Mouse (Mus musculus) embryo, embryonic 9.5 days (tissue): ENCODE results near the gene Knop1.

Experiments
- DNase-seq: peaks from one replicate; pipeline ENCODE4 v3.0.0-alpha.2; 2017; ENCODE audit errors: extremely low spot score

Knop1 gene

DNA sequence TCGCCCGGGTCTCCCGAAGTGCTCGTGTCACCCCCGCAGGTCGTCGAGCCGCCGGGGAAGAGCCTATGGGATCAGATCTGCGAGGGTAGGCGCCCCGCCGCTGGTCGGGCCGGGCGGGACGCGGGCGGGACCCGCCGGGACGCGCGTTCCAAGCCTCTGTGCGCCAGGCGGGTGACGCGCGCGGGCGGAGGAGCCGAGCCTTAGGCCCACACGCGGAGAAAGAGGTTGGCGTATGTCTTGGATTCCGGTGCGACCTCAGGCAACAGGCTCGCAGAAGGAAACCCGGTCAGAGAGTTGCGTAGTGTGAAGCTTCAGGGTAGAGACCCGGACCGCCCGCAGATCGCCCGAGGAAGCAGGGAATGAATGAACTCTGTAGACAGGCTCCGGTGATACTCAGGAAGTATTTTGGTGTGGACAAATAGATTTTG lies at the start of gene Knop1:
TSS of gene Knop1 (minus strand) at position 378 of the 428 bp plus-strand sequence.
- no peak for DNase-seq

DNA sequence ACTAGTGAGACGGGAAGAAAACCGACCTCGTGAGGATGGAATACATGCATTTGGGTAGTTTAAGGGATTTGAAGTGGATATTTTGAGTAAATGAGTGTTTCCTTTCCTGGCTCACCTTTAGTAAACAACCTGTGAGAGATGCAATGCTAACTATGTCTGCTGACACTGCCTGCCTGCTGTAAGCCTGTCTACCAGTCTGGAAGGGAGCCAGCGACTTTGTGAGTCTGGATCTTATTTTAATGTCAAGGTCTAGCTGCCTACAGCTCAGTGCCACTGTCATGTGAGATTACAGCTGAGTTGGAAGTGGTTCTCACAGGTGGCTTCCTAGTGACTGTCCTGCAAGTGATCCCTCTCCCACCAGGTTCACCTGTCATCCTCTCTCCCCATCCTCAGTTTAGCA lies 48.5 kb upstream of the Knop1 start:
- DNase-seq, result no peak

DNA sequence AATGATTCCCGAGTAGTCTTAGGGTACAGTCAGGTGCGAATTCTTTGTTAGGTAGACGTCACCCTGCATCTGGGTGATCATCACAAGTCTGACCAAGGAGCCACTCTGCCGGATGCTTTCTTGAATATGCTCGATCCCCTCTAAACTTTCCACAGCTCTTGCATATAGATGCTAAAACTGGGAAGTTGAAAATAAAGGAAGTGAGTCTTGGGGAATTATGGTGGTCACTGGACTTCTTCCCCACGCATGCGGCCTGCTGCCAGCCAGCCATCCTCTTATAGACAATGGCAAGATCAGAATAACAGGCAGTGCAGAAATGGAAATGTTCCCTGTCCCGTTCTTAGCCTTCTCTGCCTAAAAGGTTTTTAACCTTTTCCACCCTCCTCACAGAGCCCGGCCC lies 47.8 kb upstream of the Knop1 start:
- no peak for DNase-seq

DNA sequence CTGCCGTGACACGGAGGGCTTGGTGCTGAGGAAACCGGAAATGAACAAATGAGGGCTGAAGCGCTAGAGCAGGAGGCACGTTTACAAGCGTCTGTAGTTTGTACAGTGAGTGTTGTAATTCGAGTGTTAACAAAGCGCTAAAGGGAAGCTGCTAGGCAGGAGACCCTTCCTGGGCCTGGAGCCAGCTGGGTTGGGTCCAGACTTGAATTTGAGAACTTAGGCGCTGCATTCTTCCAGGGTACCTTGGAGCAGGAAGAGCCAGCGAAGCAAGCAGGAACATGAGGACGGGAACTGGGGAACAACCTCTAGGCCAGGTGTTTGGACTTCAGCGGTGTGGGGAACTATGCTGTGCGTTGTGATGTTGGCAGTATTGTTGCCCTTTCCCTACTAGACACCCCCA lies 46.9 kb upstream of the Knop1 start:
- no peak for DNase-seq

DNA sequence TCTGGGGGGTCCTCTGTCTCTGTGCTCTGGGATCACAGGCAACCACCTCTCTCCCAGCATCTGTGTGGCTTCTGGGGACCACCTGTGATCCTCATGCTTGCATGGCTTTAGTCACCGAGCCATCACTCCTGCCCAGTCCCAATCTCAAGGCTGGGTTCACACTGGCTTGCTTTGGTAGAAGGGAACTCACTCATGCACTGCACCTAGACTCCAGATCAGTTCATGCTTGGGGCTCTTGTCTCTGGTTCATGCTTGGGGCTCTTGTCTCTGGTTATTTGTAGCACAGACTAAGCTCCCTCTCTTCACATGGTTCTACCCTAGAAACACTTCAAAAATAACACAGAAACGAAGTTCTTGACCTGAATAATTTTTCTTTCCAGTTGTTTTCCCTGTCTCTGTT lies 44.0 kb upstream of the Knop1 start:
- DNase-seq, result no peak

DNA sequence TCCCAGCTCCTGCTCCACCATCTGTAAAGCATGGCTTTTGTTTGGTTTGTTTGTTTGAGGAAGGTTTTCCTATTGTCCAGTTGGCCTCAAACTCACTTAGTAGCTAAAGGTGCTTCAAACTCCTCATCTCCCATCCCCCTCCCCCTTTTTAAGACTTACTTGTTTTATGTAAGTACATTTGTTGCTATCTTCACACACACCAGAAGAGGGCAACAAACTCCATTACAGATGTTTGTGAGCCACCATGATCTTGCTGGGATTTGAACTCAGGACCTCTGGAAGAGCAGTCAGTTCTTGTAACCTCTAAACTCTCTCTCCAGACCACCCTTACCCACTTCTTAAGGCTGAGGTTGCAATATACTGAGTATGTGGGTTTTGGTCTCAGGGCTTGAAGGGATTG lies 42.0 kb upstream of the Knop1 start:
- no peak for DNase-seq

DNA sequence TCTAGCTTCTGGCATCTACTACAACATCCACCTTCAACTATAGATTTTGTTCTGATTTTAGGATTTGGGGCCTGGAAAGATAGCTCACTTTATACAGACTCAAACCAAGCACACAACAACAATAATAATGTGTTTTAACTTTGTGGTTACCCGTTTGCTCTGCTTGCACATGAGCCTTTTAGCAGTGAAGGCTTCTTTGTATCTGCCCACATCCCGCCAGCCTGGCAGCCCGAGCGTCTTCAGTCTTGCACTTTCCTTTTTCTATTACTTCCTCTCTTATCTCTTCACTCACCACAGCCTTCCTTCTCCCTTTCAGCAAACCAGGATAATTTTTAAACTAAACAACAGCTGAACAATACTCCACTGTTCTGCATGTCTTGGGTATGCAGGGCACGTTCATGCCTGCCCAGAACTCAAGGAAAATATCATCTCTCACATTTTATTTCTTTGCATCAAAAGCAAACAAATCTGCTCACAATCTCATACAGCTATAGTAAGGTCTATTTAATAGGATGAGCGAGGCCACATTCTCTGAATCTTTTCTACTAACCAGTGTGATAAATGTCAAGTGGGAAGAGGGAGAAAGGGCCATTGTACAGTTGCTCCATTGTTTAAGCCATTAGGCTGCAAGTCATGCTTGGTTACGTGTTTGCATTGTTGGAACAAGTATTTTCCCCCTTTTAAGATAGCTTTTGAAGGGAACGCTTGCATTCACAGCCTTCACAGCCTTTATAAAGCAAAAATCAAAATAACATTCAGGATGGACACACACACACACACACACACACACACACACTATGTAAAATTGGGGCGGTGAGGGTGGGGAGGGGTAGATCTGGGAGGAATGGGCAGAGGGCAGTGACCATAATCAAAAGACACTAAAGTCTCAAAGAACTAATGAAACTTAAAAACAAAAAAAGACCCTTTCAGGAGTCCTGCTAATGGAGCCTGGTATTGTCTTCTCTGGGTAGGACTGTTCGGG lies 39.7 kb upstream of the Knop1 start:
- no peak for DNase-seq

DNA sequence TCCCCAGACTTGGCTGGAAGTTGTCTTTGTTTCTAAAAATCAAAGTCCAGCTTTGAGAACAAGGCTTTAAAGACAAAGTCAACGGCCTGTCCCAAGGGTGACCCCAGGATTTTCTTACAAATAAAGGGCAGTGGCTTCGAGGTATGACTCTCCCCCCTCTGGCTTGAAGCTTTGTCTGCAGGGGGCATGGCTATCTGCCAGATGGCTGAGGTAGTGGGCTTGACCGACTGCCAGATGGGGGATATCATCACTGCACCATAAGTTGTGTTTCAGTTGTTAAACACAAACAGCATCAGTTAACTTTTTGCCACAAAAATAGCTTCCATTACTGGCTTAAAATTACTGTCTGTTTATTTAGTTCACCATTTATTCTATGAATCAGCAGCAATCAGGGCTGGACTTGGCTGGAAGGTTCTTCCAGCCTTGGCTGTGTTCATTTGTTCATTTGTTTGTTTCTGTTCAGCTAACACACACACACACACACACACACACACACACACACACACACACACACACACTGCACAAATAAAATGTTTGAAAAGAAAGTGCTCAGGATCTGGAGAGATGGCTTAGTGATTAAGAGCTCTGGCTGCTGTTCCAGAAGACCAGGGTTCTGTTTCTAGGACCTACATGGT lies 33.1 kb upstream of the Knop1 start:
- no peak for DNase-seq

DNA sequence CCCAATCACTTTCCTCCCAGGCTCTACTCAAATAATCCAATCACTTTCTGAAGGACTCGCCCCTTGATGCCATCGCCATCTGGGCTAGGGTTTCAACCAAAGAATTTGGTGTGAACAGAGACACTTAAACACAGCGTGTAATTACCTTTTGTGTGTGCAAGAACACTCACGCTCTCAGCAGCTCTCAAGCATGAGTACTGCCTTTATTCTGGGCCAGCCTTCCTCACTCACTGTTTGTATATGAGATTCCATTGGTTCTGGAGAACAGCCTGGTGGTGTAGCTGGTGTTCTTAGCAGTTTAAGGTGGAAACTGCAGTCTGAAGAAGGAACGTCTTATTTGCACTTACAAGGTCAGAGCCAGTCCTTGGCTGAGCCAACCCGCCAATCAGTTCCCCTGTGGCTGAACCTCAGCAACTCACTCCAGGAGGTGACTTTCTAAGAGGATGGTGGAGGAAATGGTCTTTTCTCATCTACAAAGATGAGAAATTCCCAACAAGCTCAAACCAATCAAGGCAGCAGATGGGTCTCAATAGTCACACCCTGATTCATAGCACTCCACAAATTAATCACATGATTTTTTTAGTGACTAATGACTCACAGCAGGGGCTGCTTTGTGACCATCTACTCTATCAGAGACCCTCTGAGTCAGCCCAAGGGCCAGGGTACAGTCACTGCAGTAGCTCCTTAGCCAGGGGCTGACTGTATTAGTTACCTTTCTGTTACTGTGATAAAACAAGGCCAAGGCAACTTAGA lies 31.4 kb upstream of the Knop1 start:
- DNase-seq, result peak; percentile 35

DNA sequence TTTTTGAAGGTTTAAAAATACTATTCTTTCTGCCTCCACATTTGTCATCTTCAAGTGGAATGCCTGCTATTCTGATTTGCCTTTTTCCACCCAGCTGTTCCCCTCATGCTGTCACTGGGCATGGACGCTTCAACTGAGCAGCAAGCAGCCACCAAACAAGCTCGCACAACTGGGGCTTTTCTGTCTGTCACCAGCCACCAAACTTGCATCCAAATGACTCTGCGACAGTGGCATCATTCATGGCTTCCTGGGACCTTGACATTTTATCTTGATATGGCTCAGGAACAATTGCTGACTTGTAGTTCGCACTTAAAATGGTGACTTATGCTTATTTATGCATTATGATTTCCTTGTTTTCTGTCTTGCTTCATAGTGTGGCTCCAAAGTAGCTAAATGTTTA lies 28.9 kb upstream of the Knop1 start:
- DNase-seq, result no peak

DNA sequence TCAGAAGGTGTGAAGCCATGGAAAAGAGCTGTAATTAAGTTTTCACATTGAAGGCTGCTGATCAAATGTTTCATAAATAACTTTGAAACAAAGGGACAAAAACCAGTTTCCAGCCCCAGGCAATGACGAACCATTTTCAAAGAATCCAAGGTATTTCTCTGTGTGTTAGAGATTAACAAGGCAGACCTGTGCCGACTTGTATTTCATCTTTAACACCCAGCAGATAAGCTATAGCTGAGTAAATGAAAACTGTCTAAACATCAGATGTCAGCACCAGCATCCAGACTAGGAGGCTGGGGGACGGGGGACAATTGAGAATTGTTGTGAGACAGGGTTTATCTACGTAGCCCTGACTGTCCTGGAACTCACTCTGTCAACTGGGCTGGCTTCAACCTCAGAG lies 27.9 kb upstream of the Knop1 start:
- no peak for DNase-seq

DNA sequence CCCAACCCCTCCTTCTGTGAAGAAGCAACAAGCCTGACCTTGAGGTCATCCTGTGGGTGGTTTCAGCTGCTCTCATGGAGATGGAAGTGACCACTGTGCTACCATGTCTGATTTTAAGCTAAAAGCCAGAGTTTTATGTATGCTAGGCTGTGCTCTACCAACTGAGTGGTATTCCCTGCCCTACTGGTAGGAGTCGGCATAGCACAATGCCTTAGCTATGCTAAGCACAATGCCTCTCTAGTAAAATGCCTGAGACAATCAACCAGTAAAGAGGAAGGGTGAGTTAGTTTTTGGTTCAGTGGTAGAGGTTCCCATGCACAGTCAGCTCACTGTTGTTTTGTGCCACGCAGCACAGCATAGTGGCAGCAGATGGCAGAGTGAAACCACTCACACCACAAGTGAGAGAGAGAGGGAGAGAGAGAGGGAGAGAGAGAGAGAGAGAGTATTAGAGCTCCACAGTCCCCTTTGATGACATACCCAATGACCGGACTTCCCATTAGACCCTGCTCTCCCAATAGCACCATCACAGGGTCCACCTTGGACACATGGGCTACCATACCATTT lies 23.5 kb upstream of the Knop1 start:
- DNase-seq, result no peak

DNA sequence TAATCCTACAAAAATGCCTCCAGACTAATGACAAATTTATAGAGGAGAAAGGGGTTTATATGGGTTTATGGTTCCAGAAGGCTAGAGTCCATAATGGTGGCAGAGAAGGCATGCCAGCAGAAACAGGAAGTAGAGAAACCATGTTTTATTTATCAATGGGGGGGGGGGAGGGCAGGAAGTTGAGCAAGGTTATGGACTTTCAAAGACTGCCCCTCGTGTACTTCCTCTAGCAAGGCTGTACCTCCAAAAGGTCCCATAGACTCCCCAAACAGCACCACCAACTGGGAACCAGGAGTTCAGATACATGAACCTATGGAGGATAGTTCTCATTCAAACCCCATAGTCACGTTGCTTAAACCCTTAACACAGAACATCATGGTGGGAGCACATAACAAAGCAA lies 9.3 kb upstream of the Knop1 start:
- no peak for DNase-seq

DNA sequence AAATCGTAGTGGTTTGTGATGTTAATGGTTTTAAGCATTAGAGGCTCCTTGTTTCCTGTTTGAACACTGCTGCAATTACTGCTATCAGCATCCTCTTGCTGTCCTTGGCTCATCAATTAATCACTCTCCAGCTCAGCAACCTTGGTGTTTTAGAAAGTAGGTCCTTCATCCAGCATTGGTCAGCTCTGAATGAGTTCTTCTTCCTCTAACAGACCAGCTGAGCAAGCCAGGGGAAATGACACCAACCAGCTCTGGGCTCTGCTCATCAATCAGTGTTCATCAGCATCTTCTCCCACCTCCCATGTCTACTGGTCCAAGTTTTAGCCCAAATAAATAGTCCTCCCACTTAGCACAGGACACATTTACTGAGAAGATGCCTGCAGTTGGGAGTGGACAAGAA lies 2.6 kb upstream of the Knop1 start:
- no peak for DNase-seq

DNA sequence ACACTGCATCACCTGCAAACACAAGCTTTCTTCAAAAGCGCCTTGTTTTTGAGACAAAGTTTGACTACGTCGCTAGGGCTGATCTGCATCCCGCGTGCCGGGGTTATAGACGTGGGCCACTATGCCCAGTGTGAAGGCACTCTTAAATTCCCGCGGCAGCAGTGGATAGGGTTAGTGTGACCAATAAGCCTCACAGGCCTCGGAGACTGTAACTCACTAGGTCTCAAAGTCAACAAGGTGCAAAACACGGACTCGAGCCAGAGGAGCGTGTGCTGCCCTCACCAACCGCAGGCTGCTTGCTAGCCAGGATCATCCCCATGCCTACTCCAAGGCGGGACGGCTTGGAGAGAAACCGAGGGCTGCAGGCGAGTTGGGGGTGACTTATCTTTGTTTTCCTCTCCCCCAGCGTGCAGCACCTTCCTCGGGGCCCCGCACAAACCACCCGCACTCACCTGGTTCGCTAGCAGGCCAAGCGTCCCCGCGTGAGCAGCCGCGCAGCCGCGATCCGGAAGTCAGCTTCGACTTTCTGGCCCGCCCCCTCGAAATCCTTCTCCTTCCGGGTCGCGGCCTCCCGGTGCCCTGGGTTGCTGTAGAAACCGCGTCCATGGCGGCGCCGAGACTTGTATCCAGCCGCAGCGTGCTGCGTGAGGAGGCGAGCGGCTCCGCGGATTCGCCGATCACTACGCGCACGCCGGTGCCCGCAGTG lies 730 bp downstream of the Knop1 start, which contains the start of gene Iqck:
TSS of gene Iqck (plus strand) at position 582 of the 706 bp plus-strand sequence.
- peak; percentile 90 for DNase-seq

DNA sequence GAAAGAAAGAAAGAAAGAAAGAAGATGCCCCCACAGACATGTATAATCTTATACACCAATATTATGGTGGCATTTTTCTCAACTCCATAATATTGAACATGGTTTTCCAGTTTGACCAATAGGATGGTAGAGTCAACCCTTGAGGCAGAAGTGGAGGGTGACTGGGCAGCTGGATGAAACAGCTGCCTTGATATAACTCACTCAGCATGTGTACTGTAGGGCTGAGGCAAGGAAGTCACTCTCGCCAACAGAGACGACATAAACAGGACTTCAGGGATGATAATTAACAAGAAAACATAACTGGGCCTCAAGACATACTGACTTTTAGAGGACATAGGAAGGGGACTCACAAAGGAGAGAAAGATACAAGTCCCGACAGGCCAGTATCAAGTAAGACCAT lies 1.4 kb downstream of the Knop1 start:
- no peak for DNase-seq

DNA sequence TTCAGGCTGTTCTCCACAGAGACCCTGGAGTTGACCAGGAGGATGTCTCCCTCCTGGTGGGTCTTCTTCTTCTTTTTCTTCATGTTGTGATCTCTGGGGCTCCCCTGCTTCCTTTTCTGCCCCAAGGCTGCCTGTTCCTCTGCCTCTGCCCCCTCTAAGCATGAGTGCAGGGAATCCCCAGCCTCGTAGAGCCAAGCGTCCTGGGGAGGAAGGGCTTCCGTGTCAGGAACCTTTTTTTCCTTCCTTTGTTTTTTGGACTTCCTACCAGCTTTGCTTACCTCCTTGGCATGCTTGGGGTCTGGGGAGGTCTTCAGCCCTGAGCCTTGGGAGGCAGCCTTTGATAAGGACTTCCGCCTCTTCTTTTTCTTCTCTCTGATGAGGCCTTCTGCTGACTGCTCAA lies 3.4 kb downstream of the Knop1 start:
- DNase-seq, result no peak

DNA sequence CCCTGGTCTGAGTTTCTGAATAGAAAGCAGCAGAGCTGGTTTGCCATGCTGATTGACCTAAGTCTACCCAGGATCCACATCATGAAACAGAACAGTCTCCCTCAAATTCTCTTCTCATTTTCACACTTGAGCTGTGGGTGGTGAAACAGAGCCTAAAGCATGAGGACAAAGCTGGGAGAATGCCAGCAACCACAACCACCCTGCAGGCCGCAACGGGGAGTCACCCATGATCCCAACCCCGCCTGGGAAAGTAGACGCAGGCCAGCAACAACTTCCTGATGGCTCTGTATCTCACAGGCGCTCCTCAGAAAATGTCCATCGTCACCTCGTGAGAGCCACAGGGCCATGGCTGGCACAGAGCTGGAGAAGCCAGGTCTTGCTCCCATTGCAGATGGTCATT lies 4.5 kb downstream of the Knop1 start:
- DNase-seq, result no peak

DNA sequence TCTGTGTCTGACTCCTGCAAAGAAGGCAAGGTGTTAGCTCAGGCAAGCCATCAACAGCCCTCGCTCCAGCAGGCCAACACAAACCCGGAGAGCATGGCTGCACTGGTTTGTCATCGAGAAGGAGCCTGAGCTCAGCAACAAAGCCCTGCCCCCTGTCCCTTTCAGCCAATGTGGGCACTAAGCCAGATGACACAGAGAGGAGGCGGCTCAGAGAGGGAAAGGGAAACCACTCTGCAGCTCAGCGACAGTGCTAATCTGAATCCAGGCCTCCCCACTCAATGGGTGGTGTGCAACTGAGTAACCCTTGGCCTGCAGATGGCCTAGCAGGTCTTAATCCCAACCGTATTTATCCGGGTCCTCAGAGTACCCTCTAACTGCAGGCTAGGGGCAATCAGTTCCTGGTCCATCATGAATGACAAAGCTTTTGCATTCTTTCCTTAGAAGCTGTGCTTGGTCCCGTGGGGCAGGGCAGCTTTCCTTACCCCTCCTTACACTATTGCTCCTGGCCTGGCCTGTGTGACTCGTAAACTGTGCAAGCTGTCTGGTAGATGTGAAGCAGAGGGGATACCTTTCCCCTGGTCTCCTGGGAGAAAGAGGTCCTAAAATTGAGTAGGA lies 5.3 kb downstream of the Knop1 start:
- no peak for DNase-seq

DNA sequence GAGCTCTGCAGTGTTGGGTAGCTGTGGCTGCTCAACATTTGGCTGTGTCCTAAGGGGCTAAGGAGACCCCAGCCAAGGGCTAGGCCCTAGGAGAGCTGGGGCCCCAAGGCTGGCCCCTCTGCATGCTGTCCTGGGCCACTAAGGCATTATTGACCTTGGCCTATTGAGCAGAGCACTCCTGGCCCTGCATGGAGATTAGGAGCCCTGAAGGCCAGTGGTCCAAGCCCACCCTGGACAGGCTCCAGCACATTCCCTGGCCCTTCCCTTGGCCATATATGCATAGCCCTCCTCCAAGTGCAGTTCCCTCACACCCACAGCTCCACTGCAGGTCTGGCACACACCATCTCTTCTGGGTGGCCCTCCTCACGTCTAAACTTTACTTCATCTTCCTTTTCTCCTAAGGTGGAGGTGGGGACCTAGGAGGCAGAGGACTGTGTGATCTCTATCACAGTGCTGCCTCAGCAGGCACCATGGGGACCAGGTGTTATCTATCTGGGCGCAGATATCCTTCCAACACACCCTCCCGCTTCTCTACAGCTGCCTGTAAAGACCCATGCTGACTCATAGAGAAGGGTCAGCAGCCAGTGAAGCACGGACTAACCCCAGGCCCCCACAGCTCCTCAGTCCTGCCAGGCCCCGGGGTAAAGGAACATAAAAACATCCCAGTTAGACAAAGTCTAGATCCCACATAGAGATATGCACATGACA lies 6.4 kb downstream of the Knop1 start:
- no peak for DNase-seq
